Mouse (Mus musculus) limb, embryonic 10.5 days (tissue): Measurements from ENCODE around the gene Fam213b. TPM values are rescaled to one million over a fixed set of nuclear protein-coding genes. Genes with fewer than 3 reads are reported as not detected.

ENCODE experiments used
- DNase-seq: peaks from one replicate; pipeline ENCODE4 v3.0.0-alpha.2; 2017; ENCODE audit warnings: low spot score
- H3K27ac ChIP-seq: fragments of 300-500 bp; sonication (generic); 2 replicates; pipeline ENCODE4 v1.5.1; 2016; ENCODE audit warnings: mild to moderate bottlenecking
- H3K27me3 ChIP-seq: fragments of 300-500 bp; sonication (generic); 2 replicates; pipeline ENCODE4 v1.6.1; 2016; ENCODE audit warnings: low read depth, mild to moderate bottlenecking; ENCODE audit not compliant: poor library complexity, severe bottlenecking
- H3K36me3 ChIP-seq: fragments of 300-500 bp; sonication (generic); 2 replicates; pipeline ENCODE4 v1.6.1; 2016; ENCODE audit warnings: mild to moderate bottlenecking, moderate library complexity
- H3K4me1 ChIP-seq: fragments of 300-500 bp; sonication (generic); 2 replicates; pipeline ENCODE4 v1.6.1; 2016
- H3K4me3 ChIP-seq: fragments of 300-500 bp; sonication (generic); 2 replicates; pipeline ENCODE4 v1.5.1; 2016; ENCODE audit warnings: mild to moderate bottlenecking, moderate library complexity
- H3K9me3 ChIP-seq: fragments of 300-500 bp; sonication (generic); replicated peaks from 2 replicates; pipeline ENCODE4 v1.6.1; 2016; ENCODE audit warnings: mild to moderate bottlenecking
- WGBS: fragments of 180-500 bp; shearing (Covaris S2); methylation state at CpG from one replicate; pipeline ENCODE4 v1.1.7; 2016; 5-methylcytosine and 5-hydroxymethylcytosine counted together
- polyA plus RNA-seq: library from polyadenylated mRNA; unstranded; fragments of >200 nt; fragmentation: Nextera tagmentation; extraction: Ambion mirVana; gene quantifications from 2 replicates; pipeline ENCODE4 v1.2.1, GENCODE M21; 2016

Gene Fam213b
- polyA plus RNA-seq, 1 experiment from 2014 or later: 42.7 TPM

DNA sequence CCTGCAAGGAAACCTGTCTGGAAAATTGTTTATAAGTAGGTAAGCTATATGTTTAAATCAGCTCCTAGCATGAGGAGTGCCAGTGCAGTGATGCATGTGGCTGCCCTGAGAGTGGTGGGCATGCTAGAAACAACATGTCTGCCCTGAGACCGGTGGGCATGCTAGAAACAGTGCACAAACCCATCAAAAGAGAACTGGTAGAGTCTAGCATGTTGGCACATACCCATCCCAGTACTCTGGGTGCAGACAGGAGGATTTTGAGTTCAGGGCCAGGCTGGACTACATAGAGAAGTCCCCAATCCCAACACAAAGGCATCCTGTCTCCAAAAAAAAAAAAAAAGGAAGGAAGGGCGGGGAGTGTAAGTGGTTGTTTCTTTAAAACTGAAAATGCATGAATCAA, 35.9 kb upstream of the Fam213b start:
- no peaks in the 10 kb centered on the region for H3K9me3 ChIP-seq
- H3K4me1 ChIP-seq: no peaks in the 10 kb centered on the region
- no peak for DNase-seq
- no peak overlapping the region for H3K4me3 ChIP-seq
- no peak overlapping the region for H3K27ac ChIP-seq
- 95% methylated on average over 2 of the region's 2 CpGs for WGBS
- H3K36me3 ChIP-seq: no peaks in the 10 kb centered on the region
- no peaks in the 10 kb centered on the region for H3K27me3 ChIP-seq

DNA sequence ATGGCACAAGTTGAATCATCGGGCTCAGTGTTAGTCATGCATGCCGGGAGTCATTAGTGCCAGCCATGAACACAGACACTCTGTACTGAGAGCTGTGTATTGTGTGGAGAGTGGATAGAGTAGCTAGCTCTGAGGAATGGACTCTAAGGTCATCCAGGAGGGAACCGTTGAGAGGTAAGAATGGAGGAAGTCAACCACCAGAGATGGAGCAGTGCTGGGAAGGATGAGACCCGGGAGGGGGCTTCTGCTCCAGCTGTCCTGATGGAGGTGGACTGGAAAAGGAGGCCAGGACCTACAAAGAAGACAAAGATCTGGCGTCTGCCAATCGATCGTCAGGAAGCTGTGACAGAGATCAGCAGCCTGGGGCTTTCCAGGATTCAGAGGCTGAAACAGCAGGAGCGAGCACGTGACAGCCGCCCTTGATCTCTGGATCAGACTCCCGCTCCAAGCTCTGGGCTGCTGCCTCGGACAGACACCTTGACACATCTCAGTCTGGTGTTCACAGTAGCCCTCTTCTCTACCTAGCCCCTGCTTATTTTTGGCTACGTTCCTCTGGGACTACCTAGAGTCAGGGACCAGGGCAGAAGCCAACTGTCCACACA, 34.5 kb upstream of the Fam213b start:
- Histone ChIP-seq H3K4me3 (no peak overlapping the region), H3K27ac (no peak overlapping the region), H3K36me3 (no peaks in the 10 kb centered on the region), H3K9me3 (no peaks in the 10 kb centered on the region), H3K27me3 (no peaks in the 10 kb centered on the region), H3K4me1 (peaks cover 7% of the 10 kb centered on the region)
- DNase-seq: no peak
- WGBS: 68% methylated on average over 13 of the region's 13 CpGs

DNA sequence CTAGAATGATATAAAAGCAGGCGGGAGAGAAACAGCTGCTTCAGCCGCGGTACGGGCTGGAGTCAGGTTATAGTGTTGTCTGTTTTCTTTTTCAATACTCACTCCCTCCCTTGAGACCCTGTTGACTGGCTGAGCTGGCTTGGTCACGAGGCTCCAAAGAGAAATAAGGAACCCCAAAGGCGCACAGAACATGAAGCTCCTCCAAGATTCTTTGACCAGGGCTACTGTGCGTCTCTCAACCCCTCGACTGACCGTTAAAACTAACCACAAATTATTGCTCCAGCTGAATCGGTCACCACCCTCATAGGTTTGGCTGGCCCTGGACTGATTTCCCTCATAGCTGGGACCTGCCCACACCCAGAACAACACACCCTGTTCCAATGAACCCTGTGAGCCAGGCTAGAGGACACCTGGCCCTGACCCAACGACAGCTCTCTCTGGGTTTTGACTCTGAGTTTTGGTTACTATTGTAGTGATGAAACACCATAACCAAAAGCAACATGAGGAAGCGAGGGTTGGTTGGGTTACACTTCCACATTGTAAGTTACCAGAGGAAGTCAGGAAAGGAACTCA, 30.2 kb upstream of the Fam213b start:
- WGBS: 79% methylated on average over 12 of the region's 12 CpGs
- no peak overlapping the region for H3K4me3 ChIP-seq
- peak overlapping the region; percentile 87; the same call in 1 of the 2 replicates for H3K27ac ChIP-seq
- H3K36me3 ChIP-seq: no peaks in the 10 kb centered on the region
- H3K27me3 ChIP-seq: no peaks in the 10 kb centered on the region
- H3K9me3 ChIP-seq: no peaks in the 10 kb centered on the region
- peaks cover 29% of the 10 kb centered on the region for H3K4me1 ChIP-seq
- DNase-seq: no peak

DNA sequence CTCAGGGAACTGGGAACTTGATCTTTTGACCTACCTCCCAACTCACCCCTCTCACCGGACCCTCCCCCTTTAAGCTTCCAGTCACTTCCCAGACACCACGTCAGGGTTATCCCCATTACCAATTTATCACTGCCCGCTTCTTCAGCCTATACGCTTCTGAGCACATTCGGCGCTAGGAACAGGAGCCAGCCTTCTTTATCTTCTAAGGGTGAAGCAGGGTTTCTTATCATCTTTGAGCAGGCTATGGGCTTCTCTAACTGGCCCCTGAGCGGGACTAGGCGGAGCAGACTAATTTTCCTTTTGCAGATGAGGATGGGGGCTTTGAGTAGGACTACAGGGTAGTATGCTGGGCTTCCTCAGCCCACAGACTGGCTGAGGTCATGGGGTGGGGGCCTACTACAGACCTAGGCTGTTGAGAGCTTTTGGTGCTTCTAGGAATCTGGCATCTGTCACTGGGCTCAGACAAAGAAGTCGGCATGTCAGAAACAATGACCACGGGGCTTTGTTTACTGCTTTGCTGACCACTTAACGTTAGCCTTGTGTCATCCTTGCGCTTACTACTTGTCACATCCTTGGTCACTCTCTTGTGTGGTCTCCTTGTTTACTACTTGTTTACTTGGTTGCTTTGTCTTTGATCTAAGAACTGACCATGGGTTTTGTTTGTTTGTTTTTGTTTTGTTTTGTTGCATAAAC, 29.6 kb upstream of the Fam213b start, which contains the start of gene Tnfrsf14:
Gene Tnfrsf14 (minus strand): TSS at position 169 of the 693 bp plus-strand sequence.
- no peaks in the 10 kb centered on the region for H3K27me3 ChIP-seq
- peak within 1 kb of the TSS; percentile 87 for H3K27ac ChIP-seq
- no peak for DNase-seq
- peak within 1 kb of the TSS; percentile 22 for H3K4me3 ChIP-seq
- no peaks in the 10 kb centered on the region for H3K9me3 ChIP-seq
- no peaks in the 10 kb centered on the region for H3K36me3 ChIP-seq
- 37% methylated on average over 12 of the region's 12 CpGs for WGBS
- H3K4me1 ChIP-seq: peaks cover 29% of the 10 kb centered on the region

DNA sequence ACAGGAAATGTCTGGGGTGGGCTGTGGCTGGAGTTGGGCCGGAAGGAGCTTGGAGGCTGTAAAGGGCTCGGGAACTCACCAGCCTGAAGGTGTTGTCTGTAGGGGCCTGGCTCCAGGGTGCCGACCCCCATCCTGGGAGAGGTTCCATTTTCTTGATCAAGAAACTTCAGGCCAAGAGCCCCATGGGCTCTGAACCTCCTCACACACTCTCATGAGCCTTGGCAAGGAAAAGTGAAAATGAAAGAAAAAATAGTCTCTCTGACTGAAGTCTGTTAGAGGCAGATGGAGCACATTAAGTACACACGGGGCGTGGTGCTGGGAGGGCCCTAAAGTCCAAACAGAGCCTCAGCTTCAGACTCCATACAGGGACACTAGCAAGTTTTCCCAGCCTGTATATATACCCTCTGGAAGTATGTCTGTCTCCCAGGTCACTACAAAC, 29.0 kb upstream of the Fam213b start:
- Histone ChIP-seq H3K4me3 (peak overlapping the region; percentile 22), H3K27me3 (no peaks in the 10 kb centered on the region), H3K36me3 (no peaks in the 10 kb centered on the region), H3K9me3 (no peaks in the 10 kb centered on the region), H3K27ac (peak overlapping the region; percentile 87), H3K4me1 (peaks cover 29% of the 10 kb centered on the region)
- 27% methylated on average over 5 of the region's 5 CpGs for WGBS
- DNase-seq: no peak

DNA sequence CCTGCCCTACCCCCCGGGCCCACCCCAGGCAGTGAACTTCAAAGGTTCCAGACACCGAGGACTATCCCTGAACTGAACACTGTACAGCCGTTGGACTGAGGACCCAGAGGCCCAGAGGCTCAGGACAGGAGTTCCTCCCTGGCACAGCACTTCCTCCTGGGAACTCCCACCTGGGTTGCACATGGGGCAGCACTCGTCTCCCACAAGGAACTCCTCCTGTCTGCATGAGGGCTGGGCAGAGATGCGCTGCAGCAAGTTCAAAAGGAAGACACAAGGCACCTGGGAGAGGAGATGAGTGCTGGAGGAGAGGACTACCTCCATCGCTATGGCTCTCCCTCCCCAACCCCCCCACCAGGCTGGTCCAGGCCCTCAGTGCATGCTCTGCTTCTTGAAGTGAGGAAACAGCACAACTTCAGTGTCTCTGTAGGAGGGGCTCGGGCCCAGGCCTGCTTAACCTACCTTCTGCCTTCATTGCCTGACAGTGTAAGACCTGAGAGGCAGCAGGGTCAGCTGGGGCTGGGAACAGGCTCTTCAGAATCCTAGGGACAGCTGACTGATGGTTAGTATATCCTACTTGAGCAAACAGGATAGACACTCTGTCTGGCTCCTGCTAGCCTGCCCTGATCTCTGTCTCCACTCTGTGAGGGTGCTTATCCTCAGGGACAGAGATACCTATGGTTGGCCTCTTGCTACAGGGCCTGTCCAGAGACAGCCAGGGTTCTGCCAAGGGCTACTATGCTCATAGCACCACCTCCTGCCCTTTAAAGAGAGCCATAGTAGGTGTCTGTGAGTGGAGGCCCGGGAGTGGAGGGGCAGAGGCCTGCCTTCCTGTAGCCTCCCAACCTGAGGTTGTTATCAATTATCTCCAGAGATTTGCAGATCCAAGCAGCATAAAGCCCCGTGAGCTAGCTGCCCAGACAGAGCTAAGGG, 28.3 kb upstream of the Fam213b start:
- DNase-seq: peak; percentile 47
- H3K27ac ChIP-seq: peak overlapping the region; percentile 87
- H3K36me3 ChIP-seq: no peaks in the 10 kb centered on the region
- peak overlapping the region; percentile 22 for H3K4me3 ChIP-seq
- 49% methylated on average over 9 of the region's 9 CpGs for WGBS
- no peaks in the 10 kb centered on the region for H3K9me3 ChIP-seq
- peaks cover 29% of the 10 kb centered on the region for H3K4me1 ChIP-seq
- H3K27me3 ChIP-seq: no peaks in the 10 kb centered on the region

DNA sequence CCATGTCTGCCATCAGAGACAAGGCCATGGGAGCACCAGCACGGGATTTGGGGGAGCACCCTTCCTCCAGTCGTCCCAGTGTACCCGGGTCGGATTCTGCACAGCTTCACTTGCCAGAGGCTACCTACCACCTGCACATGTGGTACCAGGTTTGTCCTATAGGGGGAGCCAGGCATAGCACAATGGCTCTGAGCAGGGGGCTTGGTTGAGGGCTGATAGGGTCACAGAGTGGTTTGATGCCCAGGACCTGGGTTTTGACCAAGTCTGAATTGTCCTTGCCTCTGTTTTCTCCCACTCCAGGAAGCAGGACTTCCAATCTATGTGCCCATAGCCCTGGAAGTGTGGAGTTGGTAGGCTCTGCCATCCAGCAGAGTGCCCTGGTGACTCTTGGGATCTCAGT, 26.5 kb upstream of the Fam213b start:
- H3K27me3 ChIP-seq: no peaks in the 10 kb centered on the region
- H3K4me1 ChIP-seq: peaks cover 29% of the 10 kb centered on the region
- no peak overlapping the region for H3K27ac ChIP-seq
- WGBS: 50% methylated on average over 4 of the region's 4 CpGs
- no peak overlapping the region for H3K4me3 ChIP-seq
- H3K36me3 ChIP-seq: no peaks in the 10 kb centered on the region
- no peak for DNase-seq
- H3K9me3 ChIP-seq: no peaks in the 10 kb centered on the region

DNA sequence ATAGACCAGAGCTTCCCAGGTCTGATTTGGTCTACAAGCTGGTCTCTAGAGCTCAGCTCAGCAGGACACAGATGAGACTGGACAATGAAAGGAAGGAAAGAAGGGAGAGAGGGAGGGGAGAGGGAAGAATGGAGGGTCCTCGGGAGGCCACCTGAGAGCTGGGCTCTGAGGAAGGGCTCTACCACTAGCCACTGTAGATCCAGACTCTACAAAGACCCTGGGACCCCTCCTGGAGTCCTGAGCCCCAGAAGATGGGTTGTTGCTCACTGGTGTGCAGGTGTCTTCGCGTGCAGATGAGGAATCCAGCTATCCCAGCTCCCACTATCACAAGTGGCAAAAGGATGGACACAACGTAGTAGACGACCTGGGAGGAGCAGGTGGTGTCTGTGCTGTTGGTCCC, 24.0 kb upstream of the Fam213b start:
- no peak for DNase-seq
- Histone ChIP-seq H3K27ac (no peak overlapping the region), H3K4me1 (peaks cover 17% of the 10 kb centered on the region), H3K4me3 (no peak overlapping the region), H3K9me3 (no peaks in the 10 kb centered on the region), H3K27me3 (no peaks in the 10 kb centered on the region), H3K36me3 (no peaks in the 10 kb centered on the region)
- 83% methylated on average over 5 of the region's 5 CpGs for WGBS

DNA sequence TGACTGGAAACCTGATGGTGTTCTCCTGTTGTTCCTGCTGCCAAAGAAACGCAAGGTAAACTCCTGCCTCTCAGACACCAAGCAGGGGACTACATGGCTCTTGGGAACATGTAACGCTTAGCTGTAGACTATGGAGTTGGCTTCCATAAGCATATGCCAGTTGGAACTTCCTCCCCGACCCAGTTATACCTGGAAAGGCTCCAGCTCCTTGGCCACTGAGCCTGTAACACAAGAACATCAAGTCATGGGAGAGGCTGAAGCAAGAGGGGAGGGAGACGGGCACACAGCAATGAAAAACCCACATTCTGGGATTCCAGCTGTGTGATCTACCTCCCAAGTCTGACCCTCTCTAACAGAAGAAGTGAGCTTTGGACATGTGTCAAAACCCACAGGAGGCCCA, 23.4 kb upstream of the Fam213b start:
- WGBS: 86% methylated on average over 4 of the region's 4 CpGs
- no peak overlapping the region for H3K27ac ChIP-seq
- DNase-seq: no peak

DNA sequence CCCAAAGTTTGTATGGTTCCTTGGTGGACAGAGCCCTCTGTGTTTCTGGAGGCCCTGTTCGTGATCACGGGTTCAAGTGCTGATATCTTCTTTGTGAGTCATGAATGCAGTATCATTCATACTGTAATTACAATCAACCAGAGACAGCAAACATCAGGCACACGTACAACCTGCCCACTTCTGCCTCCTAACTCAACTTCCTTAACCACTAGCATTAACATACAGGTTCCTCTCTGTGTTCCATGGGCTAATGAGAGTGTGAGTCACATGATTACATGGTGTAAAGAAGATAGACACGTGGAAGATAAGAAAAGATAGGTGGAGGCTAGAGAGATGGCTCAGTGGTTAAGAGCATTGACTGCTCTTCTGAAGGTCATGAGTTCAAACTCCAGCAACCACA, 17.7 kb upstream of the Fam213b start:
- no peaks in the 10 kb centered on the region for H3K9me3 ChIP-seq
- H3K4me3 ChIP-seq: no peak overlapping the region
- no peak overlapping the region for H3K27ac ChIP-seq
- no peaks in the 10 kb centered on the region for H3K36me3 ChIP-seq
- 79% methylated on average over 4 of the region's 4 CpGs for WGBS
- DNase-seq: no peak
- H3K4me1 ChIP-seq: peaks cover 1% of the 10 kb centered on the region; the same call in 1 of the 2 replicates
- H3K27me3 ChIP-seq: no peaks in the 10 kb centered on the region

More for the DNA sequence above, 23.4 kb upstream of the Fam213b start:
- no peaks in the 10 kb centered on the region for H3K9me3 ChIP-seq
- H3K4me1 ChIP-seq: peaks cover 11% of the 10 kb centered on the region
- no peak overlapping the region for H3K4me3 ChIP-seq
- H3K27me3 ChIP-seq: no peaks in the 10 kb centered on the region
- H3K36me3 ChIP-seq: no peaks in the 10 kb centered on the region

DNA sequence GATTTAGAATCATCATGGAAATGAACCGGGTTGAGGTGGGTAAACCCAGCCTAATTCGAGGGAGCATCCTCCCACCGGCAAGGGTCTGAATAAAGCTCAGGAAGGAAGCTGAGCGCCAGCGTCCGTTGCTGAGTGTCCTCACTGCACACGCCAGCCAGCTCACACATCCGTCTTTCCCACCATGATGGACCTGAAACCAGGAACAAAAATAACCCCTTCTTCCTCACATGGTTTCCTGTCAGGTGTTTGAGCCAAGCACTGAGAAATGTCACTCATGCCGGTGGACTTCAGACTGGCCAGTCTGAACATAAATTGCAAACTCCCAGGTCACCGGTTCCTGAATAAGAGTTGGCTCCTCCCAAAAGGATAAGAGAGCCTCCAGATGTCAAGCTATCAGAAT, 16.4 kb upstream of the Fam213b start:
- Histone ChIP-seq H3K36me3 (no peaks in the 10 kb centered on the region), H3K4me1 (peaks cover 15% of the 10 kb centered on the region), H3K4me3 (no peak overlapping the region), H3K27ac (no peak overlapping the region), H3K27me3 (no peaks in the 10 kb centered on the region), H3K9me3 (no peaks in the 10 kb centered on the region)
- WGBS: 87% methylated on average over 10 of the region's 10 CpGs
- no peak for DNase-seq

DNA sequence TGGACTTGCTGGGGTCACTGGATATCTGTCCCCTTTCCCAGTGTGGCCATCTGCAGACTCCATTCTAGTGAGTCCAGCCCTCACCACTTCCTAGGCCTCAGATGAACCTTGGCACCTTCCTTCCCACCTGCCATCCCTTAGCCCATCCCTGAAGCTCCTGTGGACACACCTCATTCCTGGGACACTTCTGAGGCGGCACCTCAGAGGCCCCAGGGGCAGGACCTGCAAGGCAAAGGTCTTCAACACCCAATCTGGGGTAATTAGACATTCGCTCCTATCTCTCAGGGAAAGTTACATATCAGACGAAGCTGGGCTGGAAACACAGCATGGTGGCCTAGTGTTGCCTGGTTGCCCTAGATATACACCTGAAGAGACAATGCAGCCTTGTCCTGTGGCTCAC, 15.8 kb upstream of the Fam213b start:
- Histone ChIP-seq H3K4me3 (no peak overlapping the region), H3K4me1 (peaks cover 16% of the 10 kb centered on the region), H3K27ac (no peak overlapping the region), H3K9me3 (no peaks in the 10 kb centered on the region), H3K36me3 (no peaks in the 10 kb centered on the region), H3K27me3 (no peaks in the 10 kb centered on the region)
- DNase-seq: no peak
- WGBS: 79% methylated on average over 3 of the region's 3 CpGs
